In genomic region chr1:37122306-37122705, GRCm38 (mm10) we compare ENCODE assay signal across 10 mouse cellular contexts.
DNase-seq lines count a peak whose midpoint lies in the region; ATAC-seq lines count a peak whose summit lies in the region.
"Had no signal": no experiment of that assay in that cellular context is flagged by ENCODE, and none has a peak within 500 bp of the region (broad histone marks: within the 10 kb centered on the region; RNA-seq: fewer than 3 reads in every experiment).

No protein-coding gene starts in this region.

- H3K4me1 ChIP-seq in kidney, embryonic 16.5 days (ENCODE audit: insufficient read depth, low read length) = no peaks in the 10 kb centered on the region
- peaks cover 8% of the 10 kb centered on the region; the same call in 1 of the 2 replicates for H3K4me1 ChIP-seq in midbrain, embryonic 16.5 days (ENCODE audit: control insufficient read depth, insufficient read depth, low read length)

- H3K9ac ChIP-seq in kidney, embryonic 16.5 days (replicated peaks; ENCODE audit: low read length) = no peak overlapping the region
- 0 out of 2 replicates have a peak overlapping the region, but pooled peaks have one; percentile 14 for H3K9ac ChIP-seq in midbrain, embryonic 16.5 days (ENCODE audit: low read depth, low read length)

- no peak for ATAC-seq in kidney, embryonic 16.5 days (ENCODE audit: low FRiP score, low TSS enrichment)
- 0 out of 2 replicates have a peak, but pooled peaks have one; percentile 15 for ATAC-seq in common myeloid progenitor, adult 5-6 weeks (replicated peaks; ENCODE audit: low read depth, poor library complexity, severe bottlenecking)
- peak; percentile 83; the same call in 1 of the 2 replicates for ATAC-seq in midbrain, embryonic 16.5 days

- no peak overlapping the region for H3K4me3 ChIP-seq in kidney, embryonic 16.5 days (ENCODE audit: low read length)
- no peak overlapping the region for H3K4me3 ChIP-seq in midbrain, embryonic 16.5 days (ENCODE audit: low read depth, low read length)
- H3K4me3 ChIP-seq: heart, adult 2 months; megakaryocyte, embryonic 14.5 days had no signal

- H3K9me3 ChIP-seq in kidney, embryonic 16.5 days (ENCODE audit: low read length) = no peaks in the 10 kb centered on the region
- H3K9me3 ChIP-seq in midbrain, embryonic 16.5 days (replicated peaks; ENCODE audit: control insufficient read depth, low read length, poor library complexity, severe bottlenecking) = no peaks in the 10 kb centered on the region
- H3K9me3 ChIP-seq: megakaryocyte, embryonic 14.5 days had no signal

- no peak overlapping the region for H3K27ac ChIP-seq in kidney, embryonic 16.5 days (ENCODE audit: low read length)
- H3K27ac ChIP-seq in midbrain, embryonic 16.5 days (ENCODE audit: low read length) = peak overlapping the region; percentile 70
- H3K27ac ChIP-seq: heart, adult 2 months had no signal

- peak; percentile 5 to 26 for DNase-seq in kidney, postnatal 4 days
- peak; percentile 80 for DNase-seq in gastrocnemius, postnatal 14 days
- DNase-seq in testis, postnatal 10 days (ENCODE audit: low spot score) = no peak
- DNase-seq in kidney, adult 18-20 months = no peak
- no peak for DNase-seq in urinary bladder, postnatal 4 days (ENCODE audit: low spot score in 2 of 2)

- no peaks in the 10 kb centered on the region for H3K27me3 ChIP-seq in kidney, embryonic 16.5 days (ENCODE audit: insufficient read depth, low read length)
- H3K27me3 ChIP-seq in midbrain, embryonic 16.5 days (ENCODE audit: control insufficient read depth, insufficient read depth, low read depth, low read length) = no peaks in the 10 kb centered on the region

- 41% methylated on average over 4 of the region's 4 CpGs for WGBS in kidney, embryonic 16.5 days
- 19% methylated on average over 4 of the region's 4 CpGs for WGBS in midbrain, embryonic 16.5 days

- H3K36me3 ChIP-seq in kidney, embryonic 16.5 days (ENCODE audit: insufficient read depth, low read length) = no peaks in the 10 kb centered on the region
- H3K36me3 ChIP-seq in midbrain, embryonic 16.5 days (ENCODE audit: control insufficient read depth, insufficient read depth, low read length) = no peaks in the 10 kb centered on the region

- intact Hi-C loops in gastrocnemius, postnatal 14 days (cut with DNase I; ENCODE audit: low total_unique reads) = no loop called here

- no peak overlapping the region for H3K4me2 ChIP-seq in kidney, embryonic 16.5 days (replicated peaks; ENCODE audit: low read depth, low read length)
- H3K4me2 ChIP-seq in midbrain, embryonic 16.5 days (ENCODE audit: low read length) = no peak overlapping the region

Comparison
In these comparisons a context has a peak if more than half of its experiments do, and no peak if none do; other contexts are left out.
1. DNase-seq: peak in kidney, postnatal 4 days (2 of 2) and gastrocnemius, postnatal 14 days (single experiment); none in testis, postnatal 10 days (single experiment), kidney, adult 18-20 months (single experiment) and urinary bladder, postnatal 4 days (0 of 2).